Mouse (Mus musculus) embryonic facial prominence, embryonic 15.5 days (tissue): ENCODE measurements around the gene Gm43951. TPM values are rescaled to one million over a fixed set of nuclear protein-coding genes. Genes with fewer than 3 reads are reported as not detected.
"Not testable (repeated sequence)": the region's sequence is repeated elsewhere in the genome, so short reads cannot be mapped to it uniquely, and the experiment has no call there.

Experiments used
- ATAC-seq: fragments of 200-750 bp; cut with Nextera tagmentation; 2 replicates; pipeline ENCODE4 v1.8.0; 2017; ENCODE audit warnings: low read depth, moderate TSS enrichment; ENCODE audit not compliant: insufficient number of reproducible peaks, low FRiP score, low TSS enrichment
- H3K27ac ChIP-seq: fragments of 300-500 bp; sonication (generic); replicated peaks from 2 replicates; pipeline ENCODE4 v1.5.1; 2015; ENCODE audit warnings: mild to moderate bottlenecking, inconsistent platforms
- H3K27me3 ChIP-seq: fragments of 300-500 bp; sonication (generic); 2 replicates; pipeline ENCODE4 v1.6.1; 2015; ENCODE audit warnings: inconsistent platforms
- H3K36me3 ChIP-seq: fragments of 300-500 bp; sonication (generic); 2 replicates; pipeline ENCODE4 v1.6.1; 2015; ENCODE audit warnings: mild to moderate bottlenecking, inconsistent platforms
- H3K4me1 ChIP-seq: fragments of 300-500 bp; sonication (generic); 2 replicates; pipeline ENCODE4 v1.6.1; 2015; ENCODE audit warnings: inconsistent platforms
- H3K4me2 ChIP-seq: fragments of 300-500 bp; sonication (generic); replicated peaks from 2 replicates; pipeline ENCODE4 v1.6.1; 2015; ENCODE audit warnings: mild to moderate bottlenecking, inconsistent platforms
- H3K4me3 ChIP-seq: fragments of 300-500 bp; sonication (generic); replicated peaks from 2 replicates; pipeline ENCODE4 v1.5.1; 2015; ENCODE audit warnings: mild to moderate bottlenecking, inconsistent platforms
- H3K9ac ChIP-seq: fragments of 300-500 bp; sonication (generic); 2 replicates; pipeline ENCODE4 v1.6.1; 2015; ENCODE audit warnings: inconsistent platforms
- H3K9me3 ChIP-seq: fragments of 300-500 bp; sonication (generic); replicated peaks from 2 replicates; pipeline ENCODE4 v1.6.1; 2016; ENCODE audit warnings: inconsistent platforms
- WGBS: fragments of 180-500 bp; shearing (Covaris S2); methylation state at CpG from one replicate; pipeline ENCODE4 v1.1.7; 2015; 5-methylcytosine and 5-hydroxymethylcytosine counted together
- polyA plus RNA-seq: library from polyadenylated mRNA; unstranded; fragments of >200 nt; fragmentation: Nextera tagmentation; extraction: Ambion mirVana; gene quantifications from 2 replicates; pipeline ENCODE4 v1.2.1, GENCODE M21; 2015

Gene Gm43951
- polyA plus RNA-seq, 1 experiment from 2014 or later = 0.41 TPM

- Histone ChIP-seq H3K4me2 (no peak overlapping the region), H3K4me3 (no peak overlapping the region), H3K9me3 (no peaks in the 10 kb centered on the region), H3K9ac (no peak overlapping the region), H3K36me3 (peaks cover 33% of the 10 kb centered on the region), H3K4me1 (no peaks in the 10 kb centered on the region), H3K27me3 (no peaks in the 10 kb centered on the region), H3K27ac (no peak overlapping the region)
- 91% methylated on average over 2 of the region's 2 CpGs for WGBS
- no peak for ATAC-seq
Observed at GRCm38 (mm10) chr11:72194259-72194658, 12.4 kb downstream of the Gm43951 start.

GRCm38 (mm10) chr11:72190857-72191256 is 15.8 kb downstream of the Gm43951 start:
- H3K27me3 ChIP-seq = no peaks in the 10 kb centered on the region
- 83% methylated on average over 1 of the region's 1 CpGs for WGBS
- H3K9me3 ChIP-seq = no peaks in the 10 kb centered on the region

DNA sequence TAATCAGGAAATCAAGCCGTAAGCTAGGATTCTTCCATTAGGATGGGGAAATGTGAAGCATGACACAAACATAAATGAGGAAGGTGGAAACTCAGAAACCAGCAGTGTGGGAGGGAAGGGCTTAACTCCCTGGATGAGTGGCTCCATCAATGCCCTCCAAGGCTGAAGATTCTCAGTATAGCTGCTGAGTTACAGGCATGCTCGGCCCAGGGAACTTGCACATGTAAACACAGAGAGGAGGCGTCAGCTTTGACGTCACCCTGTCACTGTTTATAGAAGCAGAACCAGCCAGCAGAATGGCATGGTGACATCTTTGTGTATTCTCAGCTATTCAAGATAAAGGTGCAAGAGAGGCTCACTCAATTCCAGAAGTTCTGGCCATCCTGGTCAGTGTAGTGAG is 22.4 kb downstream of the Gm43951 start:
- WGBS = 84% methylated on average over 4 of the region's 4 CpGs
- no peak overlapping the region for H3K27ac ChIP-seq

More at GRCm38 (mm10) chr11:72190857-72191256, 15.8 kb downstream of the Gm43951 start:
- Histone ChIP-seq H3K4me2 (no peak overlapping the region), H3K4me1 (no peaks in the 10 kb centered on the region), H3K27ac (no peak overlapping the region), H3K36me3 (peaks cover 36% of the 10 kb centered on the region), H3K9ac (no peak overlapping the region), H3K4me3 (no peak overlapping the region)
- no peak for ATAC-seq

DNA sequence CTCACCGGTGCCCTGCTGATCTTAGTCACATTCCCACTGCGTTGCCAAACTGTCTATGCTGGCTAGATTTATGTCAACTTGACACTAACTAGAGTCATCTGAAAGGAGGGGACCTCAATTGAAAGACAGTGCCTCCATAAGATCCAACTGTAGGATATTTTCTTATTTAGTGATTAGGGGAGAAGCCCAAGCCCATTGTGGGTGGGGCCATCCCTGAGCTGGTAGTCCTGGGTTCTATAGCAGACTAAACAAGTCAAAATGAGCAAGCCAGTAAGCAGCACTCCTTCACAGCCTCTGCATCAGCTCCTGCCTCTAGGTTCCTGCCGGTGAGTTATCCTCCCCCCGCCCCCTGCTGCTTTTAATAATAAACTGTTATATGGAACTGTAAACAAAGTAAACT is 25.5 kb downstream of the Gm43951 start:
- ATAC-seq = no peak
- Histone ChIP-seq H3K9me3 (no peaks in the 10 kb centered on the region), H3K9ac (no peak overlapping the region), H3K27ac (no peak overlapping the region), H3K4me3 (no peak overlapping the region), H3K27me3 (no peaks in the 10 kb centered on the region), H3K4me1 (no peaks in the 10 kb centered on the region), H3K36me3 (peaks cover 51% of the 10 kb centered on the region), H3K4me2 (no peak overlapping the region)
- 91% methylated on average over 4 of the region's 4 CpGs for WGBS

More for the DNA sequence above, 22.4 kb downstream of the Gm43951 start:
- Histone ChIP-seq H3K4me3 (no peak overlapping the region), H3K4me2 (no peak overlapping the region), H3K9ac (no peak overlapping the region), H3K27me3 (no peaks in the 10 kb centered on the region), H3K36me3 (peaks cover 43% of the 10 kb centered on the region), H3K9me3 (no peaks in the 10 kb centered on the region), H3K4me1 (no peaks in the 10 kb centered on the region)
- no peak for ATAC-seq

DNA sequence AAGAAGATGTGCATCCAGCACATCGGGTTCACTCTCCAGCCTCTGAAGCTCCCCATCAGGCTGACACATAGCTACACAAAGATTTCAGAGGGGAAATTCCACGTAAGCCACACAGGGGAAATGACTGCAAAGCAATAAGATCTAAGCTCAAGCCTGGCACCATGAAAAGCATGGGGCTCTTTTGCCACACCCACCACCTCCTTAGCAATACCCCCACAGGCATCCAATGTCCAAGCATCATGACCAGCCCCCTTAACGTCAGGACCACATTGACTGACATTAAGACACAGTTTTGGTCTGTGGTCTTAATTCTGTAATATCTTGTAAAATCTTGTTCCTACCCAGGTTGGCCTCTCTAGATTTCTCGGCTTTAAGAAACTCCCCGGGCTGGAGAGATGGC is 26.1 kb downstream of the Gm43951 start:
- no peak overlapping the region for H3K4me3 ChIP-seq
- no peaks in the 10 kb centered on the region for H3K4me1 ChIP-seq
- 84% methylated on average over 5 of the region's 5 CpGs for WGBS
- peaks cover 53% of the 10 kb centered on the region for H3K36me3 ChIP-seq
- H3K27ac ChIP-seq = no peak overlapping the region
- H3K9me3 ChIP-seq = no peaks in the 10 kb centered on the region
- no peak for ATAC-seq
- H3K4me2 ChIP-seq = no peak overlapping the region
- no peaks in the 10 kb centered on the region for H3K27me3 ChIP-seq
- H3K9ac ChIP-seq = no peak overlapping the region

- Histone ChIP-seq H3K9me3 (no peaks in the 10 kb centered on the region), H3K36me3 (peaks cover 77% of the 10 kb centered on the region)
- 60% methylated on average over 3 of the region's 3 CpGs for WGBS
Observed at GRCm38 (mm10) chr11:72176553-72176952, 30.1 kb downstream of the Gm43951 start.

GRCm38 (mm10) chr11:72175966-72176365 is 30.7 kb downstream of the Gm43951 start:
- ATAC-seq = no peak
- no peaks in the 10 kb centered on the region for H3K9me3 ChIP-seq
- no peaks in the 10 kb centered on the region for H3K4me1 ChIP-seq
- H3K27ac ChIP-seq = no peak overlapping the region
- peaks cover 71% of the 10 kb centered on the region for H3K36me3 ChIP-seq
- H3K9ac ChIP-seq = no peak overlapping the region
- no peak overlapping the region for H3K4me2 ChIP-seq
- no peak overlapping the region for H3K4me3 ChIP-seq
- WGBS = 83% methylated on average over 5 of the region's 5 CpGs
- H3K27me3 ChIP-seq = no peaks in the 10 kb centered on the region

More at GRCm38 (mm10) chr11:72176553-72176952, 30.1 kb downstream of the Gm43951 start:
- ATAC-seq = no peak
- no peaks in the 10 kb centered on the region for H3K27me3 ChIP-seq
- no peak overlapping the region for H3K4me3 ChIP-seq
- H3K27ac ChIP-seq = no peak overlapping the region
- no peak overlapping the region for H3K9ac ChIP-seq
- H3K4me2 ChIP-seq = no peak overlapping the region
- H3K4me1 ChIP-seq = no peaks in the 10 kb centered on the region

GRCm38 (mm10) chr11:72174721-72175120 is 31.9 kb downstream of the Gm43951 start:
- Histone ChIP-seq H3K27me3 (no peaks in the 10 kb centered on the region), H3K36me3 (peaks cover 68% of the 10 kb centered on the region), H3K4me2 (no peak overlapping the region), H3K9me3 (no peaks in the 10 kb centered on the region), H3K27ac (no peak overlapping the region), H3K4me3 (no peak overlapping the region), H3K9ac (no peak overlapping the region), H3K4me1 (no peaks in the 10 kb centered on the region)
- no peak for ATAC-seq
- WGBS = 93% methylated on average over 6 of the region's 6 CpGs

- Histone ChIP-seq H3K4me1 (no peaks in the 10 kb centered on the region), H3K9me3 (no peaks in the 10 kb centered on the region), H3K36me3 (peaks cover 71% of the 10 kb centered on the region), H3K4me2 (no peak overlapping the region), H3K27me3 (no peaks in the 10 kb centered on the region), H3K9ac (no peak overlapping the region), H3K27ac (no peak overlapping the region), H3K4me3 (no peak overlapping the region)
- 87% methylated on average over 5 of the region's 5 CpGs for WGBS
- no peak for ATAC-seq
Observed at GRCm38 (mm10) chr11:72173506-72173905, 33.1 kb downstream of the Gm43951 start.

GRCm38 (mm10) chr11:72171906-72172305 is 34.7 kb downstream of the Gm43951 start:
- H3K4me2 ChIP-seq, H3K27me3 ChIP-seq, H3K9ac ChIP-seq, H3K4me3 ChIP-seq, H3K27ac ChIP-seq, H3K4me1 ChIP-seq, ATAC-seq, H3K9me3 ChIP-seq: not testable (repeated sequence)
- 88% methylated on average over 4 of the region's 4 CpGs for WGBS
- H3K36me3 ChIP-seq = peaks cover 69% of the 10 kb centered on the region

- Histone ChIP-seq H3K4me2 (no peak overlapping the region), H3K9me3 (no peaks in the 10 kb centered on the region), H3K4me1 (no peaks in the 10 kb centered on the region), H3K36me3 (peaks cover 71% of the 10 kb centered on the region), H3K27ac (no peak overlapping the region), H3K9ac (no peak overlapping the region), H3K4me3 (no peak overlapping the region), H3K27me3 (no peaks in the 10 kb centered on the region)
- no peak for ATAC-seq
- WGBS = 79% methylated on average over 4 of the region's 4 CpGs
Observed at GRCm38 (mm10) chr11:72169871-72170270, 36.8 kb downstream of the Gm43951 start.

DNA sequence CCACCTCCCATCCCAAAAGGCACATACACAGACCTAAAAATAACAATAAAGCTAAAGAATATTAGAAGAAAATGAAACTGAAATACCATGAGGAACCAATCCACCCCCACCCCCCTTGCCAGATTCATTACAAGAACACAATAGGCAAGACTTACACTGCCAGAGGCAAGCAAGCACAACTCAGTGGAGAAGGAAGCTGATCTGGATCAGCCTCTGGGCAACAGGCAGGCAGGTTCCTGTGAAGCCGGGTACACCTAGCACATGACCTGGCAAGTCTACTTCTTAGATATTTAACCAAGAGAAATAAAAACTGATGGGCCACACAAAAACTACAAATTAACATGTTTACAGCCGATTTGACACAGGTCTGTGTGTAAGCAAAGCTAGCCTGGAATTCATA is 43.4 kb downstream of the Gm43951 start:
- no peak overlapping the region for H3K9ac ChIP-seq
- H3K27ac ChIP-seq = no peak overlapping the region
- H3K4me3 ChIP-seq = no peak overlapping the region
- H3K4me2 ChIP-seq = no peak overlapping the region
- 70% methylated on average over 2 of the region's 2 CpGs for WGBS
- no peaks in the 10 kb centered on the region for H3K27me3 ChIP-seq
- ATAC-seq = no peak
- no peaks in the 10 kb centered on the region for H3K4me1 ChIP-seq
- no peaks in the 10 kb centered on the region for H3K9me3 ChIP-seq
- peaks cover 62% of the 10 kb centered on the region for H3K36me3 ChIP-seq
